Comparison of ENCODE assay signal across 8 mouse cellular contexts in the genomic region with DNA sequence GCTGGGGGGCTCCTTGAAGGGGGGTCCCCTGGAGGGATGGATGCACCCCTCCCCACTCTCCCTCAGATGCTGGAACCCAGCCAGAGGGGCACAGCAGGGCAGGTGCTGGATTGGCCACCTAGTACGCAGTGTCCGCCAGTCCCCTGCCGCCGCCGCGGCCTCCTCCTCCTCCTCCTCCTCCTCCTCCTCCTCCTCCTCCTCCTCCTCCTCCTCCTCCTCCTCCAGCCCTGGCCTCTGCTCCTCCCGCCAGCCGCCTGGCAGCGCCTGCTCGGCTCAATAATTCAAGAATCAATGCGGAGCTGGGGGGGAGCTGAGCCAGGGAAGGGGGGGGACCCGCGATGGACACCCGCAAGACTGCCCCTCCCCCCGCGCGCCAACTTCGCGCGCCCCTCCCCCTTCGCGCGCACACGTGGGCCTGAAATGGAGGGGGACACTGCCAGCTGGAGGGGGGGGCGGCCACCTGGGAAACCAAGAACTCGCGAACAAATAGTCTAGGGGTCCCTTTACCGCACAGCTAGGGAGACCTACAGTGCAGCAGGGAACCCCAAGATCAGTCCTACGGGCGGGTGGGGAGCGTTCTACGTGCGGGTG. TPM values are rescaled to one million over a fixed set of nuclear protein-coding genes. Genes with fewer than 3 reads are reported as not detected.
DNase-seq lines count a peak whose midpoint lies in the region; ATAC-seq lines count a peak whose summit lies in the region.

No protein-coding gene starts in this region.

- no peak for ATAC-seq in forebrain, embryonic 14.5 days
- ATAC-seq in midbrain, embryonic 11.5 days (ENCODE audit: low FRiP score), result no peak

- DNase-seq in heart, adult 11 months, result peak; percentile 96
- no peak for DNase-seq in heart, adult 8-10 months (ENCODE audit: low spot score)
- peak; percentile 4 to 9 for DNase-seq in adrenal gland, postnatal 4 days (ENCODE audit: low spot score in 2 of 2)
- peak; percentile 59 for DNase-seq in forebrain, embryonic 14.5 days (ENCODE audit: low spot score)
- peak; percentile 20 for DNase-seq in hindbrain, embryonic 10.5 days (ENCODE audit: low spot score)
- DNase-seq in layer of hippocampus, postnatal 10 days (ENCODE audit: low spot score in 2 of 2), result peak; percentile 40 to 50
- DNase-seq in midbrain, embryonic 11.5 days (ENCODE audit: low spot score, missing footprints), result peak; percentile 83
- DNase-seq in urinary bladder, postnatal 14 days (ENCODE audit: low spot score), result peak; percentile 27

- H3K9me3 ChIP-seq in forebrain, embryonic 14.5 days (replicated peaks; ENCODE audit: control insufficient read depth, low read length), result no peaks in the 10 kb centered on the region
- 0 out of 2 replicates have a peak, but pooled peaks cover 5% of the 10 kb centered on the region for H3K9me3 ChIP-seq in hindbrain, embryonic 10.5 days
- no peaks in the 10 kb centered on the region for H3K9me3 ChIP-seq in midbrain, embryonic 11.5 days (ENCODE audit: control insufficient read depth, low read length)

- peak overlapping the region; percentile 58 for H3K9ac ChIP-seq in forebrain, embryonic 14.5 days (ENCODE audit: low read length)
- no peak overlapping the region for H3K9ac ChIP-seq in midbrain, embryonic 11.5 days (ENCODE audit: low read length)

- peaks cover 22% of the 10 kb centered on the region for H3K4me1 ChIP-seq in forebrain, embryonic 14.5 days (ENCODE audit: control insufficient read depth, insufficient read depth, low read length)
- peaks cover 56% of the 10 kb centered on the region for H3K4me1 ChIP-seq in hindbrain, embryonic 10.5 days (replicated peaks)
- H3K4me1 ChIP-seq in midbrain, embryonic 11.5 days (ENCODE audit: control insufficient read depth, insufficient read depth, low read length), result peaks cover 10% of the 10 kb centered on the region

- H3K27me3 ChIP-seq in forebrain, embryonic 14.5 days (replicated peaks; ENCODE audit: control insufficient read depth, insufficient read depth, low read length), result 0 out of 2 replicates have a peak, but pooled peaks cover 8% of the 10 kb centered on the region
- H3K27me3 ChIP-seq in hindbrain, embryonic 10.5 days (ENCODE audit: insufficient read depth, poor library complexity, severe bottlenecking), result peaks cover 89% of the 10 kb centered on the region
- peaks cover 52% of the 10 kb centered on the region for H3K27me3 ChIP-seq in midbrain, embryonic 11.5 days (ENCODE audit: control insufficient read depth, insufficient read depth, low read length)

- H3K27ac ChIP-seq in forebrain, embryonic 14.5 days (ENCODE audit: low read depth, low read length), result peak overlapping the region; percentile 40; the same call in 1 of the 2 replicates
- peak overlapping the region; percentile 56 for H3K27ac ChIP-seq in hindbrain, embryonic 10.5 days
- H3K27ac ChIP-seq in midbrain, embryonic 11.5 days (ENCODE audit: low read depth, low read length), result no peak overlapping the region

- peak overlapping the region; percentile 37 for H3K4me3 ChIP-seq in forebrain, embryonic 14.5 days (ENCODE audit: low read depth, low read length)
- H3K4me3 ChIP-seq in hindbrain, embryonic 10.5 days, result peak overlapping the region; percentile 45
- peak overlapping the region; percentile 1; the same call in 1 of the 2 replicates for H3K4me3 ChIP-seq in midbrain, embryonic 11.5 days (ENCODE audit: low read depth, low read length)

- 0% methylated on average over 18 of the region's 33 CpGs for WGBS in forebrain, embryonic 14.5 days
- under 1% methylated on average over 29 of the region's 33 CpGs for WGBS in hindbrain, embryonic 10.5 days
- 3% methylated on average over 23 of the region's 33 CpGs for WGBS in midbrain, embryonic 11.5 days

- no peaks in the 10 kb centered on the region for H3K36me3 ChIP-seq in forebrain, embryonic 14.5 days (ENCODE audit: control insufficient read depth, insufficient read depth, low read length)
- no peaks in the 10 kb centered on the region for H3K36me3 ChIP-seq in hindbrain, embryonic 10.5 days
- H3K36me3 ChIP-seq in midbrain, embryonic 11.5 days (ENCODE audit: control insufficient read depth, insufficient read depth, low read length), result no peaks in the 10 kb centered on the region

- peak overlapping the region; percentile 71 for H3K4me2 ChIP-seq in forebrain, embryonic 14.5 days (ENCODE audit: low read length)
- H3K4me2 ChIP-seq in midbrain, embryonic 11.5 days, result peak overlapping the region; percentile 32

RNA-seq across cellular contexts. Expression of a gene that starts 29.3 kb away (rescaled TPM):
- total RNA-seq in heart, adult 8-10 months (2022), result 100 to 1,000 TPM; 100 to 132 (median 108) TPM
- total RNA-seq in adrenal gland, postnatal 4 days (2021), result 100 to 1,000 TPM; 120 to 129 TPM
- 16.6 and 17.9 TPM in 2 replicates for polyA plus RNA-seq in forebrain, embryonic 14.5 days (2014; fragmentation: Nextera tagmentation; extraction: Ambion mirVana)
- polyA plus RNA-seq in hindbrain, embryonic 10.5 days (2016; fragmentation: Nextera tagmentation; extraction: Ambion mirVana), result 10.5 and 16.0 TPM in 2 replicates
- total RNA-seq in layer of hippocampus, postnatal 10 days (2021), result 10 to 100 TPM; 51.2 to 55.8 TPM
- 6.6 and 6.9 TPM in 2 replicates for polyA plus RNA-seq in midbrain, embryonic 11.5 days (2014; fragmentation: Nextera tagmentation; extraction: Ambion mirVana)

RNA-seq across cellular contexts. Expression of a gene that starts 33.3 kb away (rescaled TPM):
- 1 to 10 TPM; 1.4 to 2.4 (median 1.9) TPM for total RNA-seq in heart, adult 8-10 months (2022)
- 10 to 100 TPM in 1 of 2 experiments, 1 to 10 TPM in 1; 1.2 to 13.2 TPM for total RNA-seq in adrenal gland, postnatal 4 days (2021)
- polyA plus RNA-seq in forebrain, embryonic 14.5 days (2014; fragmentation: Nextera tagmentation; extraction: Ambion mirVana), result 1.5 and 2.0 TPM in 2 replicates
- 2.7 and 3.0 TPM in 2 replicates for polyA plus RNA-seq in hindbrain, embryonic 10.5 days (2016; fragmentation: Nextera tagmentation; extraction: Ambion mirVana)
- 1 to 10 TPM; 2.6 to 3.0 TPM for total RNA-seq in layer of hippocampus, postnatal 10 days (2021)
- 2.3 and 2.7 TPM in 2 replicates for polyA plus RNA-seq in midbrain, embryonic 11.5 days (2014; fragmentation: Nextera tagmentation; extraction: Ambion mirVana)

RNA-seq across cellular contexts. Expression of a gene that starts 37.4 kb away (rescaled TPM):
- under 1 TPM in 2 of 4 experiments, not detected in 2; 0.50 to 0.72 TPM for total RNA-seq in heart, adult 8-10 months (2022)
- 1 to 10 TPM; 2.6 to 4.1 TPM for total RNA-seq in adrenal gland, postnatal 4 days (2021)
- 0.65 and 0.69 TPM in 2 replicates for polyA plus RNA-seq in forebrain, embryonic 14.5 days (2014; fragmentation: Nextera tagmentation; extraction: Ambion mirVana)
- 1.0 and 2.5 TPM in 2 replicates for polyA plus RNA-seq in hindbrain, embryonic 10.5 days (2016; fragmentation: Nextera tagmentation; extraction: Ambion mirVana)
- 1 to 10 TPM; 1.1 to 3.5 TPM for total RNA-seq in layer of hippocampus, postnatal 10 days (2021)
- polyA plus RNA-seq in midbrain, embryonic 11.5 days (2014; fragmentation: Nextera tagmentation; extraction: Ambion mirVana), result 0.20 and 0.47 TPM in 2 replicates

RNA-seq across cellular contexts. Expression of a gene that starts 41.9 kb away (rescaled TPM):
- 1 to 10 TPM in 2 of 4 experiments, under 1 TPM in 2; 0.73 to 1.3 (median 1.0) TPM for total RNA-seq in heart, adult 8-10 months (2022)
- 1 to 10 TPM; 1.7 to 1.8 TPM for total RNA-seq in adrenal gland, postnatal 4 days (2021)
- polyA plus RNA-seq in forebrain, embryonic 14.5 days (2014; fragmentation: Nextera tagmentation; extraction: Ambion mirVana), result 3.6 and 4.8 TPM in 2 replicates
- 4.0 and 4.8 TPM in 2 replicates for polyA plus RNA-seq in hindbrain, embryonic 10.5 days (2016; fragmentation: Nextera tagmentation; extraction: Ambion mirVana)
- 1 to 10 TPM; 2.3 to 4.5 TPM for total RNA-seq in layer of hippocampus, postnatal 10 days (2021)
- 2.7 and 2.9 TPM in 2 replicates for polyA plus RNA-seq in midbrain, embryonic 11.5 days (2014; fragmentation: Nextera tagmentation; extraction: Ambion mirVana)

RNA-seq across cellular contexts. Expression of a gene that starts 41.9 kb away (rescaled TPM):
- 10 to 100 TPM; 49.1 to 55.0 (median 53.8) TPM for total RNA-seq in heart, adult 8-10 months (2022)
- 10 to 100 TPM; 49.4 to 49.7 TPM for total RNA-seq in adrenal gland, postnatal 4 days (2021)
- 78.7 and 78.8 TPM in 2 replicates for polyA plus RNA-seq in forebrain, embryonic 14.5 days (2014; fragmentation: Nextera tagmentation; extraction: Ambion mirVana)
- 95.8 and 98.2 TPM in 2 replicates for polyA plus RNA-seq in hindbrain, embryonic 10.5 days (2016; fragmentation: Nextera tagmentation; extraction: Ambion mirVana)
- total RNA-seq in layer of hippocampus, postnatal 10 days (2021), result 10 to 100 TPM; 72.0 to 77.3 TPM
- polyA plus RNA-seq in midbrain, embryonic 11.5 days (2014; fragmentation: Nextera tagmentation; extraction: Ambion mirVana), result 43.3 and 53.7 TPM in 2 replicates
